Mouse (Mus musculus) intestine, embryonic 16.5 days (tissue): Measurements from ENCODE around the gene Gm20388. TPM values are rescaled to one million over a fixed set of nuclear protein-coding genes. Genes with fewer than 3 reads are reported as not detected.

ENCODE experiments used
- ATAC-seq: fragments of 200-750 bp; cut with Nextera tagmentation; 2 replicates; pipeline ENCODE4 v1.8.0; 2017; ENCODE audit warnings: moderate TSS enrichment, moderate library complexity
- H3K27ac ChIP-seq: fragments of 300-500 bp; sonication (generic); 2 replicates; pipeline ENCODE4 v1.5.1; 2014; ENCODE audit warnings: mild to moderate bottlenecking, low read length
- H3K27me3 ChIP-seq: fragments of 300-500 bp; sonication (generic); replicated peaks from 2 replicates; pipeline ENCODE4 v1.6.1; 2014; ENCODE audit warnings: low read length, control low read depth, mixed read lengths; ENCODE audit not compliant: control insufficient read depth, insufficient read depth
- H3K36me3 ChIP-seq: fragments of 300-500 bp; sonication (generic); 2 replicates; pipeline ENCODE4 v1.6.1; 2014; ENCODE audit warnings: low read length, control low read depth; ENCODE audit not compliant: control insufficient read depth, insufficient read depth
- H3K4me1 ChIP-seq: fragments of 300-500 bp; sonication (generic); 2 replicates; pipeline ENCODE4 v1.6.1; 2014; ENCODE audit warnings: low read length, control low read depth, mixed read lengths; ENCODE audit not compliant: control insufficient read depth, insufficient read depth
- H3K4me2 ChIP-seq: fragments of 300-500 bp; sonication (generic); 2 replicates; pipeline ENCODE4 v1.6.1; 2014; ENCODE audit warnings: low read depth, low read length, control low read depth
- H3K4me3 ChIP-seq: fragments of 300-500 bp; sonication (generic); 2 replicates; pipeline ENCODE4 v1.5.1; 2014; ENCODE audit warnings: mild to moderate bottlenecking, low read length
- H3K9ac ChIP-seq: fragments of 300-500 bp; sonication (generic); 2 replicates; pipeline ENCODE4 v1.6.1; 2014; ENCODE audit warnings: low read depth, low read length
- H3K9me3 ChIP-seq: fragments of 300-500 bp; sonication (generic); 2 replicates; pipeline ENCODE4 v1.6.1; 2016; ENCODE audit warnings: low read length, control low read depth; ENCODE audit not compliant: control insufficient read depth
- WGBS: fragments of 180-500 bp; shearing (Covaris S2); extraction: QIAGEN DNeasy Blood & Tissue Kit; methylation state at CpG from one replicate; pipeline ENCODE4 v1.1.7; 2014; 5-methylcytosine and 5-hydroxymethylcytosine counted together
- polyA plus RNA-seq: library from polyadenylated mRNA; unstranded; fragments of >200 nt; fragmentation: Nextera tagmentation; extraction: Ambion mirVana; gene quantifications from 2 replicates; pipeline ENCODE4 v1.2.1, GENCODE M21; 2015

Gene Gm20388
- polyA plus RNA-seq, 1 experiment from 2014 or later, result 5.8 TPM

GRCm38 (mm10) chr8:122050620-122051019 lies 2140.0 kb downstream of the Gm20388 start:
- ATAC-seq, result no peak
- 82% methylated on average over 9 of the region's 9 CpGs for WGBS
- H3K9ac ChIP-seq, result no peak overlapping the region
- no peaks in the 10 kb centered on the region for H3K9me3 ChIP-seq
- no peak overlapping the region for H3K4me2 ChIP-seq
- 0 out of 2 replicates have a peak, but pooled peaks cover 6% of the 10 kb centered on the region for H3K4me1 ChIP-seq
- no peak overlapping the region for H3K27ac ChIP-seq
- H3K4me3 ChIP-seq, result no peak overlapping the region
- H3K36me3 ChIP-seq, result no peaks in the 10 kb centered on the region
- no peaks in the 10 kb centered on the region for H3K27me3 ChIP-seq

GRCm38 (mm10) chr8:122055321-122055720 lies 2144.7 kb downstream of the Gm20388 start:
- Histone ChIP-seq H3K27ac (no peak overlapping the region), H3K9me3 (no peaks in the 10 kb centered on the region), H3K4me1 (peaks cover 17% of the 10 kb centered on the region), H3K4me3 (no peak overlapping the region), H3K36me3 (no peaks in the 10 kb centered on the region), H3K9ac (no peak overlapping the region), H3K4me2 (no peak overlapping the region), H3K27me3 (no peaks in the 10 kb centered on the region)
- WGBS, result 48% methylated on average over 10 of the region's 10 CpGs
- ATAC-seq, result no peak

GRCm38 (mm10) chr8:122056113-122056512 lies 2145.5 kb downstream of the Gm20388 start:
- ATAC-seq, result peak; percentile 27; the same call in 1 of the 2 replicates

GRCm38 (mm10) chr8:122056882-122057281 lies 2146.2 kb downstream of the Gm20388 start:
- Histone ChIP-seq H3K4me3 (no peak overlapping the region), H3K4me1 (peaks cover 17% of the 10 kb centered on the region), H3K9ac (no peak overlapping the region), H3K27ac (no peak overlapping the region), H3K9me3 (no peaks in the 10 kb centered on the region), H3K27me3 (no peaks in the 10 kb centered on the region), H3K36me3 (no peaks in the 10 kb centered on the region), H3K4me2 (no peak overlapping the region)
- WGBS, result 45% methylated on average over 7 of the region's 7 CpGs
- peak; percentile 31; the same call in 1 of the 2 replicates for ATAC-seq

More at GRCm38 (mm10) chr8:122056113-122056512, 2145.5 kb downstream of the Gm20388 start:
- Histone ChIP-seq H3K4me2 (no peak overlapping the region), H3K4me3 (no peak overlapping the region), H3K9me3 (no peaks in the 10 kb centered on the region), H3K4me1 (peaks cover 17% of the 10 kb centered on the region), H3K27ac (no peak overlapping the region), H3K27me3 (no peaks in the 10 kb centered on the region), H3K9ac (no peak overlapping the region), H3K36me3 (no peaks in the 10 kb centered on the region)
- 25% methylated on average over 1 of the region's 1 CpGs for WGBS

GRCm38 (mm10) chr8:122058510-122058909 lies 2147.9 kb downstream of the Gm20388 start:
- no peaks in the 10 kb centered on the region for H3K9me3 ChIP-seq
- H3K4me2 ChIP-seq, result no peak overlapping the region
- no peak overlapping the region for H3K9ac ChIP-seq
- 55% methylated on average over 9 of the region's 9 CpGs for WGBS
- H3K4me3 ChIP-seq, result no peak overlapping the region
- ATAC-seq, result no peak
- H3K4me1 ChIP-seq, result peaks cover 17% of the 10 kb centered on the region
- H3K27me3 ChIP-seq, result no peaks in the 10 kb centered on the region
- no peak overlapping the region for H3K27ac ChIP-seq
- H3K36me3 ChIP-seq, result no peaks in the 10 kb centered on the region

- H3K4me1 ChIP-seq, result peaks cover 17% of the 10 kb centered on the region
- WGBS, result 81% methylated on average over 8 of the region's 8 CpGs
- H3K4me3 ChIP-seq, result no peak overlapping the region
- no peak overlapping the region for H3K9ac ChIP-seq
- no peaks in the 10 kb centered on the region for H3K36me3 ChIP-seq
- no peaks in the 10 kb centered on the region for H3K27me3 ChIP-seq
- H3K9me3 ChIP-seq, result no peaks in the 10 kb centered on the region
- no peak overlapping the region for H3K4me2 ChIP-seq
- H3K27ac ChIP-seq, result no peak overlapping the region
- ATAC-seq, result no peak
Observed at GRCm38 (mm10) chr8:122058951-122059350, 2148.3 kb downstream of the Gm20388 start.

- no peaks in the 10 kb centered on the region for H3K27me3 ChIP-seq
- H3K9me3 ChIP-seq, result no peaks in the 10 kb centered on the region
- H3K36me3 ChIP-seq, result no peaks in the 10 kb centered on the region
- H3K27ac ChIP-seq, result no peak overlapping the region
- no peak overlapping the region for H3K4me2 ChIP-seq
- H3K4me1 ChIP-seq, result 0 out of 2 replicates have a peak, but pooled peaks cover 4% of the 10 kb centered on the region
- H3K4me3 ChIP-seq, result no peak overlapping the region
- no peak overlapping the region for H3K9ac ChIP-seq
- WGBS, result 52% methylated on average over 12 of the region's 12 CpGs
- 0 out of 2 replicates have a peak, but pooled peaks have one; percentile 47 for ATAC-seq
Observed at GRCm38 (mm10) chr8:122062508-122063223, 2152.0 kb downstream of the Gm20388 start.

- no peaks in the 10 kb centered on the region for H3K36me3 ChIP-seq
- no peak overlapping the region for H3K27ac ChIP-seq
- no peak overlapping the region for H3K4me2 ChIP-seq
- 67% methylated on average over 7 of the region's 7 CpGs for WGBS
- ATAC-seq, result no peak
- H3K4me3 ChIP-seq, result no peak overlapping the region
- H3K9ac ChIP-seq, result no peak overlapping the region
- H3K4me1 ChIP-seq, result 0 out of 2 replicates have a peak, but pooled peaks cover 4% of the 10 kb centered on the region
- no peaks in the 10 kb centered on the region for H3K27me3 ChIP-seq
- no peaks in the 10 kb centered on the region for H3K9me3 ChIP-seq
Observed at GRCm38 (mm10) chr8:122064353-122064752, 2153.7 kb downstream of the Gm20388 start.

- WGBS, result 51% methylated on average over 15 of the region's 15 CpGs
- no peak overlapping the region for H3K27ac ChIP-seq
- H3K4me1 ChIP-seq, result 0 out of 2 replicates have a peak, but pooled peaks cover 4% of the 10 kb centered on the region
Observed at GRCm38 (mm10) chr8:122067783-122068505, 2157.3 kb downstream of the Gm20388 start.

More at GRCm38 (mm10) chr8:122067783-122068505, 2157.3 kb downstream of the Gm20388 start:
- H3K36me3 ChIP-seq, result no peaks in the 10 kb centered on the region
- no peak overlapping the region for H3K4me3 ChIP-seq
- no peaks in the 10 kb centered on the region for H3K27me3 ChIP-seq
- H3K9me3 ChIP-seq, result no peaks in the 10 kb centered on the region
- no peak for ATAC-seq
- H3K4me2 ChIP-seq, result no peak overlapping the region
- H3K9ac ChIP-seq, result no peak overlapping the region
